Comparison of ENCODE assay signal across 24 mouse cellular contexts in the genomic region with DNA sequence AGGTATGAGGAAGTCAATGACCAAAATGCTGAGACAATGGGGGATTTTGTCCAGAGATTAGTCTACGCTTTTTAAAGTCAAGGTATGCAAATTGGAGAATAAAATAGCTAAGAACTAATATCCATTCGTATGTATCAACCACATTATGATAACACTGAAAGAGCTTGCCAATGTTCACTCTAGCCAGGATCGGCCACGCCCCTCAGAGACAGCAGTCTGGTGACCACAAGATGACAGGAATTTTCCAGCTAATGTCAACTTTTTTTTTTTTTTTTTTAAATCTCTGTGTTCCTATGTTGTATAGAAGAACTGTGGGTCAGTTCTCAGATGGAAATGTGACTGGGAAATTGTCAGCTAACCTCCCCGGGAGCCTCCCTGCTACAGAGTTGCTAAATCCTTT. TPM values are rescaled to one million over a fixed set of nuclear protein-coding genes. Genes with fewer than 3 reads are reported as not detected.
A peak's percentile ranks its signal among the peaks of the same experiment; 100 is the strongest.
DNase-seq lines count a peak whose midpoint lies in the region; ATAC-seq and TF ChIP-seq lines count a peak whose summit lies in the region.
"Had no signal": no experiment of that assay in that cellular context is flagged by ENCODE, and none has a peak within 500 bp of the region (broad histone marks: within the 10 kb centered on the region; RNA-seq: fewer than 3 reads in every experiment).

No protein-coding gene starts in this region.

- H3K9me3 ChIP-seq in liver, embryonic 11.5 days (ENCODE audit: control insufficient read depth, low read length) = no peaks in the 10 kb centered on the region
- no peaks in the 10 kb centered on the region for H3K9me3 ChIP-seq in ES-Bruce4 (replicated peaks; ENCODE audit: control insufficient read depth, insufficient read depth, low read length, poor library complexity, severe bottlenecking)
- no peaks in the 10 kb centered on the region for H3K9me3 ChIP-seq in kidney, embryonic 16.5 days (ENCODE audit: low read length)
- H3K9me3 ChIP-seq: heart, embryonic 15.5 days; limb, embryonic 13.5 days; midbrain, embryonic 15.5 days; neural tube, embryonic 12.5 days had no signal

- H3K79me2 ChIP-seq in liver, adult 2 months (ENCODE audit: control insufficient read depth, insufficient read depth, low read length) = peaks cover 5% of the 10 kb centered on the region; the same call in 1 of the 2 replicates

- DNase-seq in liver, adult 2 months (ENCODE audit: extremely low read depth, low read depth, low spot score) = peak; percentile 41
- no peak for DNase-seq in liver, embryonic 11.5 days (ENCODE audit: low spot score)
- DNase-seq in adrenal gland, adult 18-20 months (ENCODE audit: low spot score in 2 of 2) = no peak
- DNase-seq: adrenal gland, postnatal 25 days; cerebellum, adult 8-10 months; cerebellum, postnatal 36 days; forebrain, postnatal 0 days; heart, postnatal 4 days; kidney, adult 9 months; kidney, postnatal 36 days; lung, adult 2 months; lung, postnatal 36 days; retina, postnatal 1 day; thymus, postnatal 25 days had no signal

- H3K4me1 ChIP-seq in liver, adult 2 months (ENCODE audit: control insufficient read depth, insufficient read depth, low read length) = peaks cover 25% of the 10 kb centered on the region
- no peaks in the 10 kb centered on the region for H3K4me1 ChIP-seq in liver, embryonic 11.5 days (replicated peaks; ENCODE audit: control insufficient read depth, insufficient read depth, low read length)
- peaks cover 17% of the 10 kb centered on the region for H3K4me1 ChIP-seq in ES-Bruce4 (ENCODE audit: control insufficient read depth, insufficient read depth, low read length)
- H3K4me1 ChIP-seq in kidney, embryonic 16.5 days (ENCODE audit: insufficient read depth, low read length) = peaks cover 12% of the 10 kb centered on the region

- no peak overlapping the region for H3K9ac ChIP-seq in liver, adult 2 months (ENCODE audit: low read depth, low read length)
- H3K9ac ChIP-seq in liver, embryonic 11.5 days (ENCODE audit: low read depth, low read length) = no peak overlapping the region
- H3K9ac ChIP-seq in ES-Bruce4 (ENCODE audit: low read depth, poor library complexity, severe bottlenecking) = no peak overlapping the region
- H3K9ac ChIP-seq in kidney, embryonic 16.5 days (replicated peaks; ENCODE audit: low read length) = no peak overlapping the region
- H3K9ac ChIP-seq: forebrain, postnatal 0 days; heart, embryonic 15.5 days; hindbrain, embryonic 14.5 days; limb, embryonic 13.5 days; midbrain, embryonic 15.5 days; neural tube, embryonic 12.5 days had no signal

- no peak for TF ChIP-seq CTCF in liver, adult 2 months (IDR thresholded peaks at IDR 0.05; ENCODE audit: low read depth, low read length)
- TF ChIP-seq CTCF in ES-Bruce4 (IDR thresholded peaks at IDR 0.05; ENCODE audit: low read depth, low read length) = no peak

- no peak for TF ChIP-seq POLR2A in liver, adult 2 months (IDR thresholded peaks at IDR 0.05; ENCODE audit: extremely low read depth, insufficient read depth, low read length)
- TF ChIP-seq POLR2A in ES-Bruce4 (IDR thresholded peaks at IDR 0.05; ENCODE audit: insufficient read depth, low read length) = no peak

- no peak for TF ChIP-seq EP300 in ES-Bruce4 (IDR thresholded peaks at IDR 0.05; ENCODE audit: insufficient read depth, low read depth, low read length)

- no peaks in the 10 kb centered on the region for H3K27me3 ChIP-seq in liver, adult 2 months (ENCODE audit: control insufficient read depth, insufficient read depth, low read length)
- H3K27me3 ChIP-seq in liver, embryonic 11.5 days (replicated peaks; ENCODE audit: control insufficient read depth, insufficient read depth, low read length) = no peaks in the 10 kb centered on the region
- H3K27me3 ChIP-seq in ES-Bruce4 (ENCODE audit: control insufficient read depth, insufficient read depth, low read length, poor library complexity, severe bottlenecking) = no peaks in the 10 kb centered on the region
- no peaks in the 10 kb centered on the region for H3K27me3 ChIP-seq in kidney, embryonic 16.5 days (ENCODE audit: insufficient read depth, low read length)
- H3K27me3 ChIP-seq: heart, embryonic 15.5 days; limb, embryonic 13.5 days; midbrain, embryonic 15.5 days; neural tube, embryonic 12.5 days had no signal

- no peak for ATAC-seq in liver, embryonic 11.5 days (replicated peaks; ENCODE audit: low FRiP score)
- peak; percentile 63 for ATAC-seq in common myeloid progenitor, adult 5-6 weeks (replicated peaks; ENCODE audit: low read depth, poor library complexity, severe bottlenecking)
- peak; percentile 85 for ATAC-seq in megakaryocyte-erythroid progenitor cell, adult 5-6 weeks (replicated peaks; ENCODE audit: low FRiP score, low TSS enrichment, poor library complexity, severe bottlenecking)
- no peak for ATAC-seq in kidney, embryonic 16.5 days (ENCODE audit: low FRiP score, low TSS enrichment)
- ATAC-seq in activated CD4-positive, CD25-positive, alpha-beta regulatory T cell, adult 4 months = no peak
- ATAC-seq: forebrain, postnatal 0 days; midbrain, embryonic 15.5 days had no signal

- no peak overlapping the region for H3K4me3 ChIP-seq in liver, adult 2 months (ENCODE audit: insufficient read depth, low read depth, low read length)
- H3K4me3 ChIP-seq in liver, embryonic 11.5 days (ENCODE audit: low read depth, low read length) = no peak overlapping the region
- no peak overlapping the region for H3K4me3 ChIP-seq in ES-Bruce4 (ENCODE audit: low read depth, low read length)
- H3K4me3 ChIP-seq in kidney, embryonic 16.5 days (ENCODE audit: low read length) = no peak overlapping the region
- H3K4me3 ChIP-seq: heart, embryonic 15.5 days; limb, embryonic 13.5 days; midbrain, embryonic 15.5 days; neural tube, embryonic 12.5 days had no signal

- no peak overlapping the region for H3K27ac ChIP-seq in liver, adult 2 months (replicated peaks; ENCODE audit: insufficient read depth, low read depth, low read length)
- H3K27ac ChIP-seq in liver, embryonic 11.5 days (ENCODE audit: low read depth, low read length) = no peak overlapping the region
- H3K27ac ChIP-seq in ES-Bruce4 (ENCODE audit: insufficient read depth, low read length) = peak overlapping the region; percentile 36
- H3K27ac ChIP-seq in kidney, embryonic 16.5 days (ENCODE audit: low read length) = no peak overlapping the region
- H3K27ac ChIP-seq: heart, embryonic 15.5 days; hindbrain, embryonic 14.5 days; limb, embryonic 13.5 days; midbrain, embryonic 15.5 days; neural tube, embryonic 12.5 days had no signal

- peaks cover 19% of the 10 kb centered on the region for H3K36me3 ChIP-seq in liver, adult 2 months (ENCODE audit: control insufficient read depth, insufficient read depth, low read length)
- H3K36me3 ChIP-seq in liver, embryonic 11.5 days (ENCODE audit: control insufficient read depth, insufficient read depth, low read length) = no peaks in the 10 kb centered on the region
- peaks cover 19% of the 10 kb centered on the region for H3K36me3 ChIP-seq in ES-Bruce4 (ENCODE audit: control insufficient read depth, insufficient read depth, low read length, poor library complexity, severe bottlenecking)
- no peaks in the 10 kb centered on the region for H3K36me3 ChIP-seq in kidney, embryonic 16.5 days (ENCODE audit: insufficient read depth, low read length)
- H3K36me3 ChIP-seq: heart, embryonic 15.5 days; limb, embryonic 13.5 days; midbrain, embryonic 15.5 days; neural tube, embryonic 12.5 days had no signal

- WGBS in liver, adult 2 months = 67% methylated on average over 5 of the region's 5 CpGs
- WGBS in liver, embryonic 11.5 days = 81% methylated on average over 5 of the region's 5 CpGs
- 89% methylated on average over 5 of the region's 5 CpGs for WGBS in kidney, embryonic 16.5 days

- no peak overlapping the region for H3K4me2 ChIP-seq in liver, embryonic 11.5 days
- no peak overlapping the region for H3K4me2 ChIP-seq in kidney, embryonic 16.5 days (replicated peaks; ENCODE audit: low read depth, low read length)
- H3K4me2 ChIP-seq: heart, embryonic 15.5 days; hindbrain, embryonic 14.5 days; limb, embryonic 13.5 days; midbrain, embryonic 15.5 days; neural tube, embryonic 12.5 days had no signal

RNA-seq across cellular contexts. Expression of gene Enpp3, which starts 12.2 kb away (rescaled TPM):
- 39.7 and 60.6 TPM in 2 replicates for total RNA-seq in liver, adult 2 months (2014; rRNA removed)
- 11.4 and 12.4 TPM in 2 replicates for polyA plus RNA-seq in liver, adult 2 months (2012; rRNA removed)
- 2.2 and 2.4 TPM in 2 replicates for polyA plus RNA-seq in liver, embryonic 11.5 days (2014; fragmentation: Nextera tagmentation; extraction: Ambion mirVana)
- polyA plus RNA-seq in ES-Bruce4 (2011; ENCODE audit: insufficient read depth, insufficient read length, low read depth, missing spikeins) = 74.7 and 74.9 TPM in 2 replicates
- 1.0 TPM in 1 of 2 replicates, not detected in the other for total RNA-seq in common myeloid progenitor, adult 5-6 weeks (2017)
- total RNA-seq in megakaryocyte-erythroid progenitor cell, adult 5-6 weeks (2014; fragmentation: Nextera tagmentation) = 1.2 and 2.3 TPM in 2 replicates
- total RNA-seq in megakaryocyte-erythroid progenitor cell, adult 5-6 weeks (2017) = 1.4 TPM in 2 replicates
- total RNA-seq in adrenal gland, adult 18-20 months (2021) = 1 to 10 TPM in 1 of 2 experiments, under 1 TPM in 1; 0.96 to 2.5 TPM
- polyA plus RNA-seq in kidney, embryonic 16.5 days (2015; fragmentation: Nextera tagmentation; extraction: Ambion mirVana) = 4.4 and 6.7 TPM in 2 replicates
- under 1 TPM in 1 of 2 experiments, not detected in 1; 0.08 TPM for polyA plus RNA-seq in activated CD4-positive, CD25-positive, alpha-beta regulatory T cell, adult 4 months (2017; shearing (Covaris generic))

RNA-seq across cellular contexts. Expression of gene Med23, which starts 39.3 kb away (rescaled TPM):
- total RNA-seq in liver, adult 2 months (2014; rRNA removed) = 7.7 and 9.6 TPM in 2 replicates
- 5.5 and 6.2 TPM in 2 replicates for polyA plus RNA-seq in liver, adult 2 months (2012; rRNA removed)
- 20.0 and 22.0 TPM in 2 replicates for polyA plus RNA-seq in liver, embryonic 11.5 days (2014; fragmentation: Nextera tagmentation; extraction: Ambion mirVana)
- 38.6 and 43.2 TPM in 2 replicates for polyA plus RNA-seq in ES-Bruce4 (2011; ENCODE audit: insufficient read depth, insufficient read length, low read depth, missing spikeins)
- 27.5 and 31.1 TPM in 2 replicates for total RNA-seq in common myeloid progenitor, adult 5-6 weeks (2017)
- 24.5 and 36.0 TPM in 2 replicates for total RNA-seq in megakaryocyte-erythroid progenitor cell, adult 5-6 weeks (2014; fragmentation: Nextera tagmentation)
- total RNA-seq in megakaryocyte-erythroid progenitor cell, adult 5-6 weeks (2017) = 25.3 and 25.7 TPM in 2 replicates
- 10 to 100 TPM; 17.3 to 23.4 TPM for total RNA-seq in adrenal gland, adult 18-20 months (2021)
- 24.0 and 26.6 TPM in 2 replicates for polyA plus RNA-seq in kidney, embryonic 16.5 days (2015; fragmentation: Nextera tagmentation; extraction: Ambion mirVana)
- 10 to 100 TPM; 18.4 to 22.6 TPM for polyA plus RNA-seq in activated CD4-positive, CD25-positive, alpha-beta regulatory T cell, adult 4 months (2017; shearing (Covaris generic))

Comparison
In these comparisons a context has a peak if more than half of its experiments do, and no peak if none do; other contexts are left out.
1. ATAC-seq: peak in common myeloid progenitor, adult 5-6 weeks (single experiment) and megakaryocyte-erythroid progenitor cell, adult 5-6 weeks (single experiment); none in liver, embryonic 11.5 days (single experiment), kidney, embryonic 16.5 days (single experiment) and activated CD4-positive, CD25-positive, alpha-beta regulatory T cell, adult 4 months (single experiment).